Mouse (Mus musculus) adrenal gland, postnatal 25 days (tissue): Measurements from ENCODE around the gene Grin2d. TPM values are rescaled to one million over a fixed set of nuclear protein-coding genes. Genes with fewer than 3 reads are reported as not detected.

Source experiments
- DNase-seq: peaks from one replicate; pipeline ENCODE4 v3.0.0; 2021; ENCODE audit warnings: mixed read lengths
- total RNA-seq: library from RNA; stranded (reverse); gene quantifications from 2 replicates; pipeline ENCODE4 v1.2.3, GENCODE M21; 2021

Gene Grin2d
- total RNA-seq, 1 experiment from 2014 or later: 1.2 TPM

- DNase-seq: no peak
These were observed 72.2 kb downstream of the Grin2d start for GRCm38 (mm10) chr7:45805941-45806340.

GRCm38 (mm10) chr7:45802551-45802950, 75.6 kb downstream of the Grin2d start:
- DNase-seq: peak; percentile 64

GRCm38 (mm10) chr7:45801348-45801747, 76.8 kb downstream of the Grin2d start:
- peak; percentile 93 for DNase-seq

GRCm38 (mm10) chr7:45800546-45801204, 77.5 kb downstream of the Grin2d start:
- peak; percentile 55 for DNase-seq

- DNase-seq: no peak
These were observed 78.2 kb downstream of the Grin2d start for GRCm38 (mm10) chr7:45800001-45800400.

GRCm38 (mm10) chr7:45798931-45799330, 79.2 kb downstream of the Grin2d start:
- no peak for DNase-seq

GRCm38 (mm10) chr7:45798511-45798836, 79.7 kb downstream of the Grin2d start:
- DNase-seq: peak; percentile 58

- DNase-seq: peak; percentile 40
These were observed 80.3 kb downstream of the Grin2d start for GRCm38 (mm10) chr7:45797661-45798510.

- no peak for DNase-seq
These were observed 81.2 kb downstream of the Grin2d start for GRCm38 (mm10) chr7:45796950-45797349.

GRCm38 (mm10) chr7:45794971-45795370, 83.2 kb downstream of the Grin2d start:
- no peak for DNase-seq

- DNase-seq: no peak
These were observed 84.1 kb downstream of the Grin2d start for GRCm38 (mm10) chr7:45793969-45794585.

- DNase-seq: no peak
These were observed 84.9 kb downstream of the Grin2d start for GRCm38 (mm10) chr7:45793240-45793639.

- no peak for DNase-seq
These were observed 86.3 kb downstream of the Grin2d start for GRCm38 (mm10) chr7:45791756-45792490.

GRCm38 (mm10) chr7:45790721-45791120, 87.5 kb downstream of the Grin2d start:
- DNase-seq: no peak

GRCm38 (mm10) chr7:45787642-45788041, 90.5 kb downstream of the Grin2d start:
- no peak for DNase-seq

- DNase-seq: no peak
These were observed 91.3 kb downstream of the Grin2d start for GRCm38 (mm10) chr7:45786661-45787413.

GRCm38 (mm10) chr7:45786136-45786578, 92.0 kb downstream of the Grin2d start:
- no peak for DNase-seq

GRCm38 (mm10) chr7:45785388-45786135, 92.6 kb downstream of the Grin2d start:
- peak; percentile 41 for DNase-seq

GRCm38 (mm10) chr7:45784524-45785372, 93.4 kb downstream of the Grin2d start, which contains the start of gene Sult2b1:
TSS of gene Sult2b1 (minus strand) at chr7:45784669.
- peak; percentile 58 for DNase-seq
